Mouse (Mus musculus) brown adipose tissue, adult 24 weeks (tissue): Measurements from ENCODE around the gene Rpl3. TPM values are rescaled to one million over a fixed set of nuclear protein-coding genes. Genes with fewer than 3 reads are reported as not detected.

Experiments used
- H3K27ac ChIP-seq: fragments of 200-500 bp; replicated peaks from 2 replicates; pipeline ENCODE4 v1.5.1; 2012; ENCODE audit warnings: low read depth, mild to moderate bottlenecking, low read length
- H3K4me1 ChIP-seq: fragments of 200-500 bp; 2 replicates; pipeline ENCODE4 v1.6.1; 2012; ENCODE audit warnings: low read length, mixed read lengths; ENCODE audit not compliant: control insufficient read depth, insufficient read depth, insufficient read length
- H3K4me3 ChIP-seq: fragments of 200-500 bp; 2 replicates; pipeline ENCODE4 v1.5.1; 2012; ENCODE audit warnings: low read depth, mild to moderate bottlenecking, low read length, moderate library complexity; ENCODE audit not compliant: insufficient read depth
- polyA plus RNA-seq: library from polyadenylated mRNA; stranded (reverse); fragments of >200 nt; gene quantifications from 2 replicates; pipeline ENCODE4 v1.2.4, GENCODE M21; 2012; ENCODE audit not compliant: missing spikeins, insufficient read depth, insufficient read length

Gene Rpl3
- polyA plus RNA-seq, 1 experiment: 424 TPM

- Histone ChIP-seq H3K4me1 (peaks cover 26% of the 10 kb centered on the region), H3K27ac (peak overlapping the region; percentile 66)
These were observed 38.2 kb downstream of the Rpl3 start for GRCm38 (mm10) chr15:80053381-80054033.

GRCm38 (mm10) chr15:80051782-80052181 is 39.9 kb downstream of the Rpl3 start:
- Histone ChIP-seq H3K4me3 (peak overlapping the region; percentile 6; the same call in 1 of the 2 replicates), H3K4me1 (peaks cover 28% of the 10 kb centered on the region), H3K27ac (peak overlapping the region; percentile 100)

More at GRCm38 (mm10) chr15:80053381-80054033, 38.2 kb downstream of the Rpl3 start:
- H3K4me3 ChIP-seq: no peak overlapping the region

- Histone ChIP-seq H3K27ac (peak overlapping the region; percentile 100), H3K4me1 (peaks cover 28% of the 10 kb centered on the region)
These were observed 40.4 kb downstream of the Rpl3 start for GRCm38 (mm10) chr15:80051092-80051761.

GRCm38 (mm10) chr15:80050093-80050492 is 41.6 kb downstream of the Rpl3 start:
- Histone ChIP-seq H3K4me3 (no peak overlapping the region), H3K27ac (peak overlapping the region; percentile 100), H3K4me1 (peaks cover 28% of the 10 kb centered on the region)

More at GRCm38 (mm10) chr15:80051092-80051761, 40.4 kb downstream of the Rpl3 start:
- H3K4me3 ChIP-seq: peak overlapping the region; percentile 32; the same call in 1 of the 2 replicates

GRCm38 (mm10) chr15:80047973-80048372 is 43.7 kb downstream of the Rpl3 start:
- Histone ChIP-seq H3K4me1 (peaks cover 20% of the 10 kb centered on the region; the same call in 1 of the 2 replicates), H3K4me3 (no peak overlapping the region), H3K27ac (peak overlapping the region; percentile 97)

- peaks cover 18% of the 10 kb centered on the region; the same call in 1 of the 2 replicates for H3K4me1 ChIP-seq
- no peak overlapping the region for H3K4me3 ChIP-seq
- no peak overlapping the region; the same call in none of the 2 replicates for H3K27ac ChIP-seq
These were observed 44.4 kb downstream of the Rpl3 start for GRCm38 (mm10) chr15:80047242-80047641.

- Histone ChIP-seq H3K4me1 (peaks cover 18% of the 10 kb centered on the region; the same call in 1 of the 2 replicates), H3K27ac (no peak overlapping the region), H3K4me3 (no peak overlapping the region)
These were observed 45.9 kb downstream of the Rpl3 start for GRCm38 (mm10) chr15:80045749-80046148.

GRCm38 (mm10) chr15:80044249-80044648 is 47.4 kb downstream of the Rpl3 start:
- Histone ChIP-seq H3K4me1 (peaks cover 14% of the 10 kb centered on the region; the same call in 1 of the 2 replicates), H3K27ac (no peak overlapping the region), H3K4me3 (no peak overlapping the region)

- H3K4me1 ChIP-seq: peaks cover 13% of the 10 kb centered on the region; the same call in 1 of the 2 replicates
- no peak overlapping the region for H3K4me3 ChIP-seq
- peak overlapping the region; percentile 55 for H3K27ac ChIP-seq
These were observed 49.5 kb downstream of the Rpl3 start for GRCm38 (mm10) chr15:80042152-80042551.

- Histone ChIP-seq H3K4me1 (peaks cover 8% of the 10 kb centered on the region; the same call in 1 of the 2 replicates), H3K27ac (peak overlapping the region; percentile 11; the same call in 1 of the 2 replicates), H3K4me3 (no peak overlapping the region)
These were observed 53.6 kb downstream of the Rpl3 start for GRCm38 (mm10) chr15:80038110-80038391.

- Histone ChIP-seq H3K27ac (peak overlapping the region; percentile 65), H3K4me3 (no peak overlapping the region), H3K4me1 (peaks cover 8% of the 10 kb centered on the region; the same call in 1 of the 2 replicates)
These were observed 54.2 kb downstream of the Rpl3 start for GRCm38 (mm10) chr15:80037255-80038109.

GRCm38 (mm10) chr15:80035341-80035885 is 56.3 kb downstream of the Rpl3 start:
- H3K27ac ChIP-seq: peak overlapping the region; percentile 20; the same call in 1 of the 2 replicates
- H3K4me3 ChIP-seq: no peak overlapping the region
- peaks cover 6% of the 10 kb centered on the region; the same call in 1 of the 2 replicates for H3K4me1 ChIP-seq

- Histone ChIP-seq H3K4me3 (no peak overlapping the region), H3K4me1 (peaks cover 6% of the 10 kb centered on the region; the same call in 1 of the 2 replicates), H3K27ac (peak overlapping the region; percentile 20; the same call in 1 of the 2 replicates)
These were observed 56.8 kb downstream of the Rpl3 start for GRCm38 (mm10) chr15:80034913-80035312.

- Histone ChIP-seq H3K27ac (peak overlapping the region; percentile 15; the same call in 1 of the 2 replicates), H3K4me3 (no peak overlapping the region), H3K4me1 (peaks cover 6% of the 10 kb centered on the region; the same call in 1 of the 2 replicates)
These were observed 57.3 kb downstream of the Rpl3 start for GRCm38 (mm10) chr15:80034366-80034765.
